Mouse (Mus musculus): ENCODE results near the gene Cd209e.
"Not testable (repeated sequence)": the region's sequence is repeated elsewhere in the genome, so short reads cannot be mapped to it uniquely, and the experiment has no call there.

Gene Cd209e

DNA sequence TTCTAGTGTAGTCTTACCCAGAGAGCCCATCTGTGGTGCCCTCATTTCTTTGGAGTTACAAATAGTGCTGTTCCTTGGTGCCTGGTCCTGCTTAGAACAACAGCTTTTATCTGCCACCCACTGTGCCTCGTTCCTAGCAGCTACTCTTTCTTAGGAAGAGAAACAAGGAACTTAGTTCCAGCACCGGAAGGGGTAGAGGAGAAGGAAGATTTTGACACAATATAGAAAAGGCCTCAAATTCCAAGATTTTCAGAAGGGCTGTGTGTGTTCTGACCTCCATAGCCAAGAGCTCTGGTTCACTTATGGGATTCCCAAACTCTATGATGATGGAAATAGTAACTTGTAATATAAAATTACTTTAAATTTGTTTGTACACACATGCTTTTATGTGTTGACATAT, at the start of gene Cd209e:
Cd209e (minus strand) TSS at position 101 of the 400 bp plus-strand sequence.
- in situ Hi-C loops (cut with MboI, MseI) = no loop called here

DNA sequence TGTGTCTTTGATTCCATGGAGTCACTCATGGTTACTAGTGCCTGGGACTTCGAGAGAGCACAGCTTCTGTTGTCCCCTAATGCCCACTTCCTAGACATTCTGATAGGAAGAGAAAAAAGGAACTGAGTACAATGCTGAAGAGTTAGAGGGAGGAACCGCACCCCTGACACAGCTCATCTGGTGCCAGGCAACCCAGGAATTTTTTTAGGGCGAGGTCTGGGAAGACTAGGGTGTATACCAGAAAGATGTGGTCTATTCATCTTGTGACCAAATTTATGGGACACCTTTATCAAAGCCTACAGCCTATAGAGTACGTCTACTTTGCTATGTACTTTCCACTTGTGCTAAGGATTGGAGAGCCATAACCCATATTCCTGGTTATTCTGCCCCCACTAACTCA, 24.3 kb upstream of the Cd209e start, which contains the start of gene Cd209d:
Cd209d (minus strand) TSS at position 101 of the 400 bp plus-strand sequence.
- in situ Hi-C loops (cut with MboI, MseI) = no loop called here

DNA sequence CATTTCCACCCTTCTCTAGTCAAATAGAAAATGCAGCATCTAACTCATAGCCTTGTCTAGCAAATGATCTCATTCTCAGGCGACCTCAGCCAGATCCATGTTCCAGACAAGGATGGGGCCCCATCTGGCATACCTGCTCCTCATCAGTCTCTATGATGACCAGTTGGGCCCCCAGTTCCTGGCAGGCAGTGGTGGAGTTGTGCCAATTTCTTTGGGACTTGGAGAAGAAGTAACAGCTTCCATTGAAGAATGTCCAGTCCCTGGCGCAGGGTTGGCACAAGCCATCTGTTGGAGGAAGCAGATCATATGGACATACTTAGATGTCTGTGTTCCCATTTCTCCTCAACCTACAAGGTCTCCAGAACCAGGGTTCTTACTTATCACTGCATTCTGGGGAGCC, 22.0 kb upstream of the Cd209e start:
- in situ Hi-C loops (cut with MboI, MseI) = no loop called here

DNA sequence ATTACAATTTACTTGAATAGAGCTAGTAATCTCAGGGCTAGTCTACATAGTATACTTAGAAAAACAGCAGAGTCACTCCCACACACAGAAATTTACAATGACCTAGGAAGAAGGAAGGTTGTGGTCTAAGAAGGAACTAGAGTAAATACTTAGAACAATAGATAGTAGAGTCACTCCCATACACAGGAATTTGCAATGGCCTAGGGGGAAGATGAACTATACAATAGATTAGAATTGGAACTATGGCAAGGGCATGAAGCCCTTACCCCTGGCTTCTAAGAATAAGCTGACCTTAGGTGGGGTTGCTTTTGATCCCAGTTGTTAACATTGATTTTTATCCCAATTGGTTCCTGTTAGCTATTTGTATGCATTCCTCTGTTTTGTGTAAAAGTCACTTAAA, 8.6 kb upstream of the Cd209e start:
- in situ Hi-C loops (cut with MboI, MseI) = not testable (repeated sequence)

DNA sequence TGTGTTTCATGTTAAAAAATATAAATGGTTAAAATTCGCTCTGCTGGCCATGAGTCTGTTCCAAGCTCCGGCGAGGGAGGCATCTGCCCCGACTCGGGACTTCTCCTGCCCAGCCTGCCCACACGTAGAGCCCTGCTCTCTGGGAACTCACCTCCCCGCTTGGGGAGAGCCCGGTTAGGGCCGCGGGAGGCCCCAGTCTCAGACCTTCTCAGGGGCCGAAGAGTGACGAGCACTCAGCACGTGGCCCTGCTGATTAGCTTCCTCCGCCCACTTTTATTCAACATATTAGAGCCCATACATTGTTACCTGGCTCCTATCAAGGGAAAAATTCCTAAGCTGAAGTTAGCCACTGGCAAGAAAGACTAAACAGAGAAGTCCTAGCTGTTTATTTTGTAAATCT, 51.0 kb downstream of the Cd209e start:
- in situ Hi-C loops (cut with MboI, MseI) = no loop called here
